Mouse (Mus musculus) stomach, embryonic 15.5 days (tissue): Measurements from ENCODE around the gene Runx2. TPM values are rescaled to one million over a fixed set of nuclear protein-coding genes. Genes with fewer than 3 reads are reported as not detected.

ENCODE experiments used
- ATAC-seq: fragments of 200-750 bp; cut with Nextera tagmentation; 2 replicates; pipeline ENCODE4 v1.8.0; 2017; ENCODE audit warnings: low read depth, moderate number of reproducible peaks, moderate TSS enrichment; ENCODE audit not compliant: insufficient read depth, low FRiP score
- H3K27ac ChIP-seq: fragments of 300-500 bp; sonication (generic); 2 replicates; pipeline ENCODE4 v1.5.1; 2015; ENCODE audit warnings: mild to moderate bottlenecking, inconsistent platforms
- H3K27me3 ChIP-seq: fragments of 300-500 bp; sonication (generic); replicated peaks from 2 replicates; pipeline ENCODE4 v1.6.1; 2015; ENCODE audit warnings: inconsistent platforms
- H3K36me3 ChIP-seq: fragments of 300-500 bp; sonication (generic); 2 replicates; pipeline ENCODE4 v1.6.1; 2015; ENCODE audit warnings: inconsistent platforms
- H3K4me1 ChIP-seq: fragments of 300-500 bp; sonication (generic); 2 replicates; pipeline ENCODE4 v1.6.1; 2015; ENCODE audit warnings: inconsistent platforms
- H3K4me2 ChIP-seq: fragments of 300-500 bp; sonication (generic); 2 replicates; pipeline ENCODE4 v1.6.1; 2015; ENCODE audit warnings: mild to moderate bottlenecking, inconsistent platforms
- H3K4me3 ChIP-seq: fragments of 300-500 bp; sonication (generic); replicated peaks from 2 replicates; pipeline ENCODE4 v1.5.1; 2015; ENCODE audit warnings: inconsistent platforms
- H3K9ac ChIP-seq: fragments of 300-500 bp; sonication (generic); 2 replicates; pipeline ENCODE4 v1.6.1; 2015; ENCODE audit warnings: inconsistent platforms
- H3K9me3 ChIP-seq: fragments of 300-500 bp; sonication (generic); 2 replicates; pipeline ENCODE4 v1.6.1; 2016; ENCODE audit warnings: inconsistent platforms
- WGBS: fragments of 180-500 bp; shearing (Covaris S2); methylation state at CpG from one replicate; pipeline ENCODE4 v1.1.7; 2015; 5-methylcytosine and 5-hydroxymethylcytosine counted together
- polyA plus RNA-seq: library from polyadenylated mRNA; unstranded; fragments of >200 nt; fragmentation: Nextera tagmentation; extraction: Ambion mirVana; gene quantifications from 2 replicates; pipeline ENCODE4 v1.2.1, GENCODE M21; 2015

Runx2 gene
- polyA plus RNA-seq, 1 experiment from 2014 or later, result 1.0 TPM

DNA sequence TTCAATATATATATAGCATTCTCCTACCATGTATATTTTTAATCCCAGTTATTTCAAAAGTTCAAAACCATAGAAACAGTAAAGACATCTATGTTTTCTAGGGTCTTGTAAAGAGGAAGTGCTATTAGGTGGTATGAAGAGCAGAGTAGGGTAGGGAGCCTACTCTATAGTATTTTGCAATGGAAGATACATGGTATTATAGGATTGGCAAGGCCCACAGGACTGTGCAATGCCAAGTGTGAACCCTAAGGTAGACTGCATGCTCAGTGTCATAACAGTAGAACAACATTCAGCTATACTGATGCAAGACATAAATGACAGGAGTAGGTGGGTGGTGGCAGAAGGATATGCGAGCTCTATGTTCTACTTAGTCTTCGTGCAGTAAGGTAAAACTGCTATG is 181.7 kb downstream of the Runx2 start:
- Histone ChIP-seq H3K9ac (no peak overlapping the region), H3K36me3 (no peaks in the 10 kb centered on the region), H3K4me1 (no peaks in the 10 kb centered on the region), H3K4me3 (no peak overlapping the region), H3K4me2 (no peak overlapping the region), H3K27me3 (no peaks in the 10 kb centered on the region), H3K27ac (no peak overlapping the region), H3K9me3 (no peaks in the 10 kb centered on the region)
- no peak for ATAC-seq
- 96% methylated on average over 2 of the region's 2 CpGs for WGBS

GRCm38 (mm10) chr17:44632292-44632691 is 182.3 kb downstream of the Runx2 start:
- Histone ChIP-seq H3K27me3 (no peaks in the 10 kb centered on the region), H3K9ac (no peak overlapping the region), H3K4me2 (no peak overlapping the region), H3K9me3 (no peaks in the 10 kb centered on the region), H3K4me3 (no peak overlapping the region), H3K27ac (no peak overlapping the region), H3K36me3 (no peaks in the 10 kb centered on the region), H3K4me1 (no peaks in the 10 kb centered on the region)
- 68% methylated on average over 4 of the region's 4 CpGs for WGBS
- no peak for ATAC-seq

- WGBS, result 87% methylated on average over 4 of the region's 4 CpGs
- no peaks in the 10 kb centered on the region for H3K4me1 ChIP-seq
- no peak for ATAC-seq
- H3K4me2 ChIP-seq, result no peak overlapping the region
- no peaks in the 10 kb centered on the region for H3K27me3 ChIP-seq
- no peak overlapping the region for H3K4me3 ChIP-seq
- H3K9me3 ChIP-seq, result no peaks in the 10 kb centered on the region
- no peak overlapping the region for H3K9ac ChIP-seq
- no peaks in the 10 kb centered on the region for H3K36me3 ChIP-seq
- no peak overlapping the region for H3K27ac ChIP-seq
Measured at GRCm38 (mm10) chr17:44631577-44631976, 183.0 kb downstream of the Runx2 start.

- H3K36me3 ChIP-seq, result no peaks in the 10 kb centered on the region
- no peaks in the 10 kb centered on the region for H3K9me3 ChIP-seq
- H3K4me3 ChIP-seq, result no peak overlapping the region
- no peak for ATAC-seq
- H3K4me2 ChIP-seq, result no peak overlapping the region
- WGBS, result 87% methylated on average over 6 of the region's 6 CpGs
- H3K27me3 ChIP-seq, result no peaks in the 10 kb centered on the region
- H3K9ac ChIP-seq, result no peak overlapping the region
- no peak overlapping the region for H3K27ac ChIP-seq
- H3K4me1 ChIP-seq, result no peaks in the 10 kb centered on the region
Measured at GRCm38 (mm10) chr17:44627317-44627716, 187.3 kb downstream of the Runx2 start.

GRCm38 (mm10) chr17:44623707-44624106 is 190.9 kb downstream of the Runx2 start:
- Histone ChIP-seq H3K4me1 (no peaks in the 10 kb centered on the region), H3K4me3 (no peak overlapping the region), H3K9me3 (no peaks in the 10 kb centered on the region), H3K9ac (no peak overlapping the region), H3K4me2 (peak overlapping the region; percentile 16; the same call in 1 of the 2 replicates), H3K27me3 (no peaks in the 10 kb centered on the region), H3K27ac (no peak overlapping the region), H3K36me3 (no peaks in the 10 kb centered on the region)
- WGBS, result 30% methylated on average over 2 of the region's 2 CpGs
- ATAC-seq, result no peak

DNA sequence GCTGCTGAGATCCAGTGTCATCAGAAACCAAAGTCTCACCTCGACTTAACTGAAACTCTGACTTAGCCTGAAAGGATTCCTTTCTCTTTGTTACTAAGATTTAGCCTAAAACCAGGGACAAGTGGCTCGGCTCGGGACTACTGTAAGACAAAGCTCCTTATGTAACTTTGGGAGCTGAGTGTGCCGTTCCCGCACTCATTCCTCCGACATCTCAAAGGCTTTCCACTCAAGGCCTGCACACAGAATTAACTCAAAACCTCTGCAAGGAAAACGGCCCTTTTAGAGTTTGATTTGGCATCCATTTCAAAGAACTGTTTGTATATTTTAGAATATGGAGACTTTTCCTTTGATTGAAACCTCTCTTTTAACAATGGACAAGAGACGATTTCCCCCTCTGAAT is 191.3 kb downstream of the Runx2 start:
- H3K4me2 ChIP-seq, result no peak overlapping the region

DNA sequence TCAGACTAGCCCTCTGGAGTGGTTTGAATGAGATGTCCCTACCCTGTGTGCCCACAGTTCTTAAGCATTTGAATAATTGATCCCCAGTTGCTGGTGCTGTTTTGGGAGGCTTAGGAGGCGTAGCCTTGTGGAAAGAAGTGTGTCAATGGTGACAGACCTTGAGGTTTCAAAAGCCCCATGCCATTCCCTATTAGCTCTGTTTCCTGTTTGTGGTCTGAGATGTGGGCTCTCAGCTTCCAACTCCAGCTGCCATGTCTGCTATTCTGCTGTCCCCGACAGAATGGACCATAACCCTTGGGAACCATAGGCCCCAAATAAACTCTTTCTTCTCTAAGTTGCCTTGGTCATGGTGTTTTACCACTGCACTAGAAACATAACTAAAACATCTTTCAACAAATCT is 194.1 kb downstream of the Runx2 start:
- no peaks in the 10 kb centered on the region for H3K9me3 ChIP-seq
- no peaks in the 10 kb centered on the region for H3K27me3 ChIP-seq
- H3K4me3 ChIP-seq, result no peak overlapping the region
- ATAC-seq, result no peak; the same call in 1 of the 2 replicates
- 0 out of 2 replicates have a peak, but pooled peaks cover 5% of the 10 kb centered on the region for H3K4me1 ChIP-seq
- no peak overlapping the region for H3K4me2 ChIP-seq
- no peak overlapping the region for H3K27ac ChIP-seq
- no peaks in the 10 kb centered on the region for H3K36me3 ChIP-seq
- H3K9ac ChIP-seq, result no peak overlapping the region
- 80% methylated on average over 2 of the region's 2 CpGs for WGBS

More for the DNA sequence above, 191.3 kb downstream of the Runx2 start:
- H3K36me3 ChIP-seq, result no peaks in the 10 kb centered on the region
- H3K9ac ChIP-seq, result no peak overlapping the region
- no peaks in the 10 kb centered on the region for H3K9me3 ChIP-seq
- H3K4me3 ChIP-seq, result no peak overlapping the region
- no peaks in the 10 kb centered on the region for H3K27me3 ChIP-seq
- H3K27ac ChIP-seq, result no peak overlapping the region
- no peak for ATAC-seq
- H3K4me1 ChIP-seq, result no peaks in the 10 kb centered on the region
- WGBS, result 48% methylated on average over 8 of the region's 8 CpGs

GRCm38 (mm10) chr17:44618691-44619090 is 195.9 kb downstream of the Runx2 start:
- Histone ChIP-seq H3K27ac (peak overlapping the region; percentile 53; the same call in 1 of the 2 replicates), H3K9ac (no peak overlapping the region), H3K4me2 (no peak overlapping the region; the same call in 1 of the 2 replicates), H3K9me3 (no peaks in the 10 kb centered on the region), H3K36me3 (no peaks in the 10 kb centered on the region), H3K4me1 (0 out of 2 replicates have a peak, but pooled peaks cover 5% of the 10 kb centered on the region), H3K4me3 (no peak overlapping the region), H3K27me3 (no peaks in the 10 kb centered on the region)
- 35% methylated on average over 11 of the region's 11 CpGs for WGBS
- ATAC-seq, result no peak

GRCm38 (mm10) chr17:44618175-44618574 is 196.4 kb downstream of the Runx2 start:
- Histone ChIP-seq H3K4me1 (0 out of 2 replicates have a peak, but pooled peaks cover 5% of the 10 kb centered on the region), H3K4me3 (no peak overlapping the region), H3K36me3 (no peaks in the 10 kb centered on the region), H3K27me3 (no peaks in the 10 kb centered on the region), H3K9me3 (no peaks in the 10 kb centered on the region), H3K27ac (peak overlapping the region; percentile 53), H3K4me2 (no peak overlapping the region), H3K9ac (no peak overlapping the region)
- ATAC-seq, result 0 out of 2 replicates have a peak, but pooled peaks have one; percentile 43
- 47% methylated on average over 10 of the region's 10 CpGs for WGBS

DNA sequence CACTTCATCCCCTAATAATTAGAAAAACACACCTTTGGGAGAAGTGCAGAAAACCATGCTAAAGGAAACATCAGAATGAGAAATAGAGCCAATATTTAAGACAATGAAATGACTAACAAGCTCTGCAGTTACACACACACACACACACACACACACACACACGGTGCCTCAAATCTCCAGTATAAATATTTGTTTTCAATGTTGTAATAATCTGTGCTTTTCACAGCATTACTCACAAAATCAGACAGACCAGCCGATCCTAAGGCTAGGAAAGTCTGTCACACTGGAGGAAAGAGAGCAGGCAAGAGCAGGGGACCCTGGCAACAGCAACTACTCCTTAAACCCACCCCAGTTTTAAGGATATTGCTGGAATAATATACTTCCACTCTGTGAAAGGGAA is 196.9 kb downstream of the Runx2 start:
- no peaks in the 10 kb centered on the region for H3K36me3 ChIP-seq
- H3K4me1 ChIP-seq, result 0 out of 2 replicates have a peak, but pooled peaks cover 5% of the 10 kb centered on the region
- H3K4me3 ChIP-seq, result no peak overlapping the region
- H3K27me3 ChIP-seq, result no peaks in the 10 kb centered on the region
- no peaks in the 10 kb centered on the region for H3K9me3 ChIP-seq
- WGBS, result 29% methylated on average over 2 of the region's 2 CpGs
- H3K4me2 ChIP-seq, result no peak overlapping the region
- ATAC-seq, result no peak
- peak overlapping the region; percentile 53 for H3K27ac ChIP-seq
- no peak overlapping the region for H3K9ac ChIP-seq

DNA sequence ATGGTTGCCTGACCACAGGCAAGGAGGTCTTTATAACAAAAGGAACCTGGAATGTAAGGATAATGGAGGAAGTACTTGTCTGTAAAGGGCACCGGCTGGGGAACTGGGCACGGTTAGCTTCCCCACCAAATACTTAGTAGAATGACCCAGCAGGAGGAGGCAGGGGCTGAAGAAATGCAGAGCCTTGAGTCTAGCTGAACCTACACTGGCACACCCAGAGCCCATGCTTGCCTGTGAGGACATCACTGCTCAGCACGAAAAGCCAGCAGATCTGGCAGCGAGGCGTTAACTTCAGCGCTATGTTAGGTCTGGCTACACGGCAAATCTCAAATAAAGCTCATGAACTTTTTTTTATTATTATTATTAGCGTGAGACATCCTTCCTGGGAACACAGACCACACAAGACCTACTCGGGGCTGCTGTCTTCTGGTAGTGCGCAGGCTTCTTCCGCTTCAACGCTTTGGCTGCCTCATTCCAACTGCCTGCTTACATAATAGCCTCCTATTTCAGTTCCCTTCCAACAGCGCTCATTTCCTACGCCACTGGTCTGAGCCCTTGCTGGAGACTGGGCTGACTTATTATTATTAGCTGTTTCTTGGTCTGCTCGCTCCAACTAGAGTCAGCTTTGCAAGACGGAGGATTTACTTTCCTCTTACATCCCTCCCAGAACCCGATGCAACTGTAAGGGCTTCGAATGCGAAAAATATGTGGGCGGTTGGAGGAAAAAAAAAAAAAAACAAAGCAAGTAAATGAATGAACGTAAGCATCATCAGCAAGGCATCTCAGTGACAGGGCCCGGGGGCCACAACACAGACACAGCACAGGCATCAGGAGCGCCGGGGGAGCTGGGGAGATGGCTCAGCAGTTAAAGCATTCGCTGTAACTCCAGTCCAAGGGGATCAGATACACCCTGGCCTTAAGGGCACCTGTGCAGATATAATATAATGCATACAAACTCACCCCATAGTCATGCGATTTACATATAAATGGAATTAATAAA is 200.6 kb downstream of the Runx2 start:
- H3K27ac ChIP-seq, result no peak overlapping the region
- H3K27me3 ChIP-seq, result no peaks in the 10 kb centered on the region
- H3K4me1 ChIP-seq, result 0 out of 2 replicates have a peak, but pooled peaks cover 9% of the 10 kb centered on the region
- no peak overlapping the region for H3K4me2 ChIP-seq
- WGBS, result 69% methylated on average over 26 of the region's 26 CpGs
- no peaks in the 10 kb centered on the region for H3K9me3 ChIP-seq
- no peaks in the 10 kb centered on the region for H3K36me3 ChIP-seq
- H3K9ac ChIP-seq, result no peak overlapping the region
- no peak overlapping the region for H3K4me3 ChIP-seq
- no peak for ATAC-seq

DNA sequence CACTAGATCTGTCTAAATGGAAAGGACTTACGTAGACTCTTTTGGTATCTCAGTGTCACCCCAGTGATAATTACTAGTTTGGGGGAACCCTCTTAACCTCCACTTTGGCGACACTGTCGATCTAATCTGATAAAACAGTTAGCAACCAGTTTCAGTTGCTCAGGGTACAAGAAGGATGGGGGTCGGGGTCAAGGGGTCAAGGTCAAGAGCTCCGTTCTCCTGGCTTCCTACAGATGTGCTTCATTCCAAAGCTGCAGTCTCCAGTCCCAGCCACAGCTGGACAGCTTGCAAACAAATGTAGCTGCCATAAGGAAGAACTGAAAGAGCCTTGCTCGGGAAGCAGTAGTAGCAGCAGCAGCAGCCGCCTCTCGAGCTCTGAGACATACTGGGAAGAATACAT is 202.0 kb downstream of the Runx2 start:
- no peak for ATAC-seq
- Histone ChIP-seq H3K9ac (no peak overlapping the region), H3K27ac (no peak overlapping the region), H3K4me1 (0 out of 2 replicates have a peak, but pooled peaks cover 4% of the 10 kb centered on the region), H3K9me3 (no peaks in the 10 kb centered on the region), H3K27me3 (no peaks in the 10 kb centered on the region), H3K4me3 (no peak overlapping the region), H3K36me3 (no peaks in the 10 kb centered on the region), H3K4me2 (no peak overlapping the region)
- 37% methylated on average over 8 of the region's 8 CpGs for WGBS
